Mouse (Mus musculus) frontal cortex, postnatal 14 days (tissue): Measurements from ENCODE around the gene Tmem120b.

Source experiments
- DNase-seq, 2 experiments: peaks; one replicate each; pipeline ENCODE4 v3.0.0; 2022; ENCODE audit warnings: low spot score in 2 of 2

Gene Tmem120b

GRCm38 (mm10) chr5:123140694-123141554 is 72.7 kb downstream of the Tmem120b start:
- peak; percentile 91 to 92 for DNase-seq

- peak in 1 of 2 experiments; percentile 47 for DNase-seq
These were observed 73.4 kb downstream of the Tmem120b start for GRCm38 (mm10) chr5:123141555-123142160.

GRCm38 (mm10) chr5:123142161-123143157 is 74.2 kb downstream of the Tmem120b start, which contains the start of gene Setd1b:
Setd1b (plus strand) TSS chr5:123142193.
- no peak for DNase-seq

- no peak for DNase-seq
These were observed 75.2 kb downstream of the Tmem120b start for GRCm38 (mm10) chr5:123143251-123143970.

- DNase-seq: no peak
These were observed 75.9 kb downstream of the Tmem120b start for GRCm38 (mm10) chr5:123143971-123144745.

- DNase-seq: no peak
These were observed 76.8 kb downstream of the Tmem120b start for GRCm38 (mm10) chr5:123144746-123145590.

GRCm38 (mm10) chr5:123146357-123146756 is 78.1 kb downstream of the Tmem120b start:
- DNase-seq: no peak

GRCm38 (mm10) chr5:123147569-123147968 is 79.4 kb downstream of the Tmem120b start:
- no peak for DNase-seq

GRCm38 (mm10) chr5:123148073-123148722 is 80.0 kb downstream of the Tmem120b start:
- no peak for DNase-seq

GRCm38 (mm10) chr5:123149451-123150400 is 81.5 kb downstream of the Tmem120b start:
- peak; percentile 81 to 88 for DNase-seq

GRCm38 (mm10) chr5:123150641-123151040 is 82.4 kb downstream of the Tmem120b start:
- no peak for DNase-seq

GRCm38 (mm10) chr5:123151077-123151476 is 82.9 kb downstream of the Tmem120b start:
- DNase-seq: no peak

GRCm38 (mm10) chr5:123151707-123152362 is 83.6 kb downstream of the Tmem120b start:
- no peak for DNase-seq

- DNase-seq: no peak
These were observed 84.7 kb downstream of the Tmem120b start for GRCm38 (mm10) chr5:123152901-123153300.

- DNase-seq: peak in 1 of 2 experiments; percentile 50
These were observed 87.2 kb downstream of the Tmem120b start for GRCm38 (mm10) chr5:123155425-123155824.

- no peak for DNase-seq
These were observed 88.5 kb downstream of the Tmem120b start for GRCm38 (mm10) chr5:123156763-123157162.

GRCm38 (mm10) chr5:123157972-123158371 is 89.8 kb downstream of the Tmem120b start:
- no peak for DNase-seq
